Mouse (Mus musculus): ENCODE results near the gene Iqcf5.

- TF ChIP-seq CTCF (IDR thresholded peaks at IDR 0.05; ENCODE audit: borderline replicate concordance, extremely low read depth, insufficient read depth, insufficient read length) = no peak
- TF ChIP-seq POLR2A (IDR thresholded peaks at IDR 0.05; ENCODE audit: borderline replicate concordance, extremely low read depth, insufficient read depth, insufficient read length, poor library complexity, severe bottlenecking) = no peak
These were observed 49.4 kb upstream of the Iqcf5 start for GRCm38 (mm10) chr9:106464751-106465541.
